Mouse (Mus musculus) kidney, postnatal 14 days (tissue): Measurements from ENCODE around the gene Ttc28.

Experiments
- DNase-seq: peaks from one replicate; pipeline ENCODE4 v3.0.0; 2022; ENCODE audit warnings: mixed read lengths

Ttc28 gene

DNA sequence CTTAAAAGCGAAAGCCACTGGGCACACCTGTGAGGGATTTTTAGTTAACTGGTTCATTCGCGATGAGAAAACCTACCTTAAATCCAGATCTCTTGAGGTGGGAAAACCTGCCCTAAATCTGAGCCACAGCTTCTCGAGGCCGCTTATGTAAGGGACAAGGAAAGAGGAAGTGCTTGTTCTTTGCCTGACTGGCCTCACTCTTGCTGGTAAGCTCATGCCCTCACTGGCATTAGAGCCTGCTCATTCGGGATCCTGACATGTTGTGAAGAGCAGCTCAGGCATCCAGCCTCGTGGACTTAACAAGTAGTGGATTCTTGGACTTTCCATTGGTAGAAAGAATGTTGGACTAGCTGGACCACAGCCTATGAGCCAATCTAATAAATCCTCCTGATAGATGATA, 422.1 kb downstream of the Ttc28 start:
- DNase-seq: no peak

DNA sequence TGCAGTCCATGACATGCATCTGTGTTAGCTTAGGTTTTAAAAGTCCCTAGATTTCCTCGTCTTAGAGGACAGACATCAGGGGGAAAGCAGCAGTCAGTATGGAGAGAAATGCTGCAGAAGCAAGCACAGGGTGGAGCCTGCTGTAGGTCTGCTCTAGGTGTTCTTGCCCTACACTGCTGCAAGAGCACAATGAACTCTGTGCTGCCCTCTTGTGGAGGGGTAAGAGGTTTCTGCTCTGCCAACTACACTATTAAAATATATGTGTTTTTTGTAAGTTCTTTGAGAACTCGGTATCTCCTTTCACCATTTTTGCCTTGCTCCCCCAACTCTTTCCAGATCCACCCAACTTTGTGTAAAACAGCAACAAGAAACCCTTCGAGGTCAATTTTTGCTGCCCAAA, 425.1 kb downstream of the Ttc28 start:
- no peak for DNase-seq

DNA sequence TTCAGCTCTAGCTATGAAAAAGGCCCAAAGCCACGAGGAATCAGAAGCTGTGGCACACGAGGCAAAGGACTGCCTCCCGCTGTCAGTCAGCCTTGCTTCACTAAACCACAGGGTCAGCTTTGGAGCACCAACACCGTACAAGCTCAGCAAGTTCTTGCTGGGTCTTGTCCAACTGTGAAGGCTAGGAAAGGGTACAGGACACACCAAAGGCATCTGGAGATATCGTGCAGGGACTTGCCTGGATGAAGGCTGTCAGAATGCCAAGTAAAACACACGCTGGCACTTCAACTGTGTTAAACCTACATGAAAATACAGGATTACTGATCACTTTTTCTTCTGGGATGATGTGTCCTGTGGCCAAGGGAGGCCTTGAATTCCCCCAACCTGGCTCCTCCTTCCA, 430.6 kb downstream of the Ttc28 start:
- peak; percentile 74 for DNase-seq

DNA sequence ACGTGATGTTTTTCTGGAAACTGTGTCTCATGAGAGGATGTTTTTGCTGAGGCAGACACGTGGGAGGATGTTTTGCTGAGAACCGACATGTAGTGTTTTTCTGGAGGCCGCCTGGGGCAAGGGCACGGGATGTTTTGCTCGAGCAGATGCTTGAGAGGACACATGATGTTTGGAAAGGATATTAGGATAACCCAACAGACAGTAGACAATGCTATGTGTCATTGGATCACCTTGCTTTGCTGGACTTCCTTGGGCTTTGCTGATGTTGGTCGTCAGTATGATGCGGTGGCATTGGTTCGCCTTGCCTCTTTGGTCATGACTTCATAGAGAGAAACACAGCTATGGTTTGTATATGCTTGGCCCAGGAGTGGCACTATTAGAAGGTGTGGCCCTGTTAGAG, 434.2 kb downstream of the Ttc28 start:
- DNase-seq: no peak

DNA sequence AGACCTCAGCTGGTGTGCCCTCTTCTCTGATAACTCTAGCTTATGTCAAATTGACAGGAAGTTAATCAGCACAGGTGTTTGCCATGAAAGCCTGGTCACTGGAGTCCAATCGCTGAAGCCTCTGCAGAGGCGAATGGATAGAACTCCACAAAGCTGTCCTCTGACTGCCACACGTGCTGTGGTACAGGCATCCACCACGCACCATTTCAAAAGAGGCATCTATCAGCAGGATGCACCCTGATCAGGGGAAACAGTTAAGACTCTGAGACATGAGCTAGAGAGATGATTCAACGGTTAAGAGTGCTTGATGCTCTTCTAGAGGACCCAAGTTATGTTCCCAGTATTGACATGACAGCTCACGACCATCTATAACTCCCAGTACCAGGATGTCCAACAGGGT, 435.5 kb downstream of the Ttc28 start:
- DNase-seq: no peak

DNA sequence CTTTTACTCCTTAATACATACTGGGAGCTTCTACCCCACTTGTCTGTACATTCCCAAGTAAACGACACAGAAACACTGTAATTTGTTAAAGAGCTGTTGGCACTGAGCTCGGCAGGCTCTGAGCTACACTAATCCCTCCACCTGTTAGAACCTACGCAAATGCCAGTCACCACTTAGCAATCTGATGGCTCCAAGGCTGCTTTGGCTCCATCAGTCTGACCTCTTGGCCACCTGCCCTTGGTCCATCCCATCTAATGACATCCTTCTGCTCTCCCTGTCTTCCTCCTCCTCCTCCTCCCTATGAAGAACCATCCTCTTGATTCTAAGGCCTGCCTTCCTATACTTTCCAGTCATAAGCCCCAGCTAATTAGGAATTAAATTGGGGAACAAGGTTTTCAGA, 437.9 kb downstream of the Ttc28 start:
- DNase-seq: no peak

DNA sequence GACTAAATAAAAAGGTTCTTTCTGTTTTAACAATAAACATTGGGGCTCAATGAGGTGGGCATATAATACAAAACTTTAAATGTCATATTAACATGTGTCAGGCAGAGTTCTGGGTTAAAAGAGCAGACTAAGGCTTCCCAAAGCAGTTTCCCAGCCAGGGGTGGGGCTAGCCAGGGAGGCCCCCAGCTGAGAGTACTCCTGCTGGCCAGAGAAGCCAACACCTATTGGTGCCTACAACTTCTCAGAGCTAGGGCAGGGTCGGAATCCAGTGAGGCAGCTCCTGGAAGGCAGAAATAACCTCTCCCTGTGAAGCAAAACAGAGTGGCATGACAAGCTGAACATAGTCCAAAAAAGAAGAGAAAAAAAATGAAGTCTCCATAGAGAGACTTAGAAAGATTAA, 439.3 kb downstream of the Ttc28 start:
- no peak for DNase-seq

DNA sequence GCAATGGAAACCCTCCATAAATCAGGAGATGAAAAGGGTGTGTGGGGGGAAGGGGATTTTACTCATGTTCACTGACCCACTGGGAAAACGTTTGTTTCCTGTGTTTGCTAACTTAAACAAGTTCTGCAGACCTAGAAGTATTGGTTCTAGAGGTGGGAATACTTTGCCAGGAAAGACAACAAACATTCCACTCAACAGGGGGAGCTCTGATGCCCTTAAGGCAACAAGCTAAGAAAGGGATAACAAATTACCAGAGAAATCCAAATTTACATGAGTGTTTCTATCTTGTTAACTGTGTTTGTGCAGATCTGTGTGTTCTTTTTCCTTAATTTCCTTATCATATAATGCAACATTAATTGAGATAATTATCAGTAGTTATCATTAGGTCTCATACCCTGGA, 446.2 kb downstream of the Ttc28 start:
- DNase-seq: no peak

DNA sequence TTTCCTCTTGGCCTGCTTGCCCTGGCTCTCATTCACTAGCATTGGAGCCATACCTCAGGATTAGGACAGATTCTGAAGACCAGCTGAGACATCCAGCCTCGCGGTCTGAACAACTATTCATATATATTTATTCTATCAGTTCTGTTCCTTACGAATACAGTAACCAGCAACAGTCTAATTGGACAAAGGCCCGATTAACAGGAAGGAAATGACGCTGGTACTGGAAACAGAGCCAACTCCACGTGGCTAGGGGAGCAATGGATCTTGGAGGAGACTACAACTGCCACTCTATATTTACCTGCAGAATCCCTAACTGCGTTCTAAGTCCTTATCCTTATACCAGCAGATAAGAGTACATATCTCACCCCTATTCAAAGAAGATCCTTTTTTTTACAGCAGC, 447.8 kb downstream of the Ttc28 start:
- no peak for DNase-seq

DNA sequence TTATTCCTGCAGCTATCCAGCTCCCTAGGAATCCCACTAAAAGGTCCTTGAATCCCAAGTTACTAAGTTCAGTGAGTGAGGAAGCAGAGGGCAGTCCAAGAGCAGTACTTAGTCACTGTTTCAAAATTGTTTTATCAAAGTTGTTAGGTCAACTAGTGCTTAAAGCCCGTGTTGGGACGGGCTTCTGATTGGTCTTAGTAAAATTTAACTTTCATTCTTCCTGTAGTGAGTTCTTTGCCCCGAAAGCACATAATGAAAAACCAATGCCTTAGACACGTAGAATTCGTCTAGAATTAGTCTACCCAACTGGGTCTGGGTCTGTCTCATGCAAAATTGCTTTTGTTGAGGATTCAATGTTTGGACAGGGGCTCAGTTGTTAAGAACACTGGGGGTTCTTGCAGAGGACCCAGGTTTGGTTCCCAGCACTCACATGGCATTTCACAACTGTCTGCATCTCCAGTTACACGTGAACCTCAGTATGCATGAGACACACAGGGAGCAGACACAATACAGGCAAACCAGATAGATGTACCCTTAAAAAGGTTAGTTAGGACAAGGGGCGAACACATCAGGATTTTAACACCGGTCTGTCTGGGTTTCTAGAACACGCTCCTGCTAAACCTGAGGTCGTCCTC, 450.3 kb downstream of the Ttc28 start:
- DNase-seq: peak; percentile 10

DNA sequence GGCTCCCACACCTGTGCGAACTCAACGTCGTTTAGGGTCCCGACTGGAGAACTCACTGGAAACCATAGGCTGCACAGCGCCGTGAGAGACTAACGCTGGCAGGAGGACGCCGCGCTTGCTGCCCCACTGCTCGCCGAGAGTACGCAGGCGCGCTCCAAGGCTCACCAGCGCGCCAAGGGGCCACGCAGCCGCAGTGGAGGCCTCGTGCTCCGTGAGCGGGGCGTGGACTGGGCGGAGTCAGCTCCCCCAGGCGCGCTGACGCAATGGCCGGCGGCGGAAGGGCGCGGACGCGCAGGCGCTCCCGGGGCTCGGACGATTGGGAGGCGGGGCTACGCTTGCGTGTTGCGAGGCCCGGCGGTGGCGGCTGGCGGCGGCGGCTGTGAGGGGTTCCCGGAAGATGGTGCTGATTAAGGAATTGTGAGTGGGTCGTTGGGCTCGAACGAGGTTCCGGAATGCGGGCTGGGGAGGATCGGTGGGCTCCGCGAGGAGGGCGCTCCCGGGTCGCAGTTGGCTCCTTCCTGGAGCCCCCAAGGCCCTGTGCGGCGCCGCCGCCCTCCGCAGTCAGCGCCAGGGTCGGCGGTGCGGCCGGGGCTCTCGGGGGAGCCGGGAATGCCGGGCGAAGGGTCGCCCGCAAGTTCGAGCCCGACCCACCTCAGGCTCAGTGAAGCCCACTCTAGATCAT, 451.0 kb downstream of the Ttc28 start, which contains the start of gene Pitpnb:
Pitpnb (plus strand) TSS at position 347 of the 682 bp plus-strand sequence.
- peak; percentile 99 for DNase-seq

DNA sequence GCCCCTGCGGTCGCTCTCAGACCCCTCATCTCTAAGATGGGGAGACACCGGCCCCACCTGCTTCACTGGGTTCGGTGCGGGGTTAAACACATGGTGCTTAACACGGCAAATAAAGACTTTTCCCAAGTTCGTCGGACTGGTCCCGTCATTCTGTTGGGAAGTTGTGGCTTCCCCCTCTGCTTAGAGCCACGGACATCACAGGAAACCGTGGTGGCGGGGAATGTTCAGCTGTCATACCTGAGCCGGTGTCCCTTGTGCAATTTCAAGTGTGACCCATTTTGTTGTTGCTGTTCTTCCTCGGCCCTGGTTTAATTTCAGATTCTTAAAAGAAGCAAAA, 451.5 kb downstream of the Ttc28 start:
- no peak for DNase-seq

DNA sequence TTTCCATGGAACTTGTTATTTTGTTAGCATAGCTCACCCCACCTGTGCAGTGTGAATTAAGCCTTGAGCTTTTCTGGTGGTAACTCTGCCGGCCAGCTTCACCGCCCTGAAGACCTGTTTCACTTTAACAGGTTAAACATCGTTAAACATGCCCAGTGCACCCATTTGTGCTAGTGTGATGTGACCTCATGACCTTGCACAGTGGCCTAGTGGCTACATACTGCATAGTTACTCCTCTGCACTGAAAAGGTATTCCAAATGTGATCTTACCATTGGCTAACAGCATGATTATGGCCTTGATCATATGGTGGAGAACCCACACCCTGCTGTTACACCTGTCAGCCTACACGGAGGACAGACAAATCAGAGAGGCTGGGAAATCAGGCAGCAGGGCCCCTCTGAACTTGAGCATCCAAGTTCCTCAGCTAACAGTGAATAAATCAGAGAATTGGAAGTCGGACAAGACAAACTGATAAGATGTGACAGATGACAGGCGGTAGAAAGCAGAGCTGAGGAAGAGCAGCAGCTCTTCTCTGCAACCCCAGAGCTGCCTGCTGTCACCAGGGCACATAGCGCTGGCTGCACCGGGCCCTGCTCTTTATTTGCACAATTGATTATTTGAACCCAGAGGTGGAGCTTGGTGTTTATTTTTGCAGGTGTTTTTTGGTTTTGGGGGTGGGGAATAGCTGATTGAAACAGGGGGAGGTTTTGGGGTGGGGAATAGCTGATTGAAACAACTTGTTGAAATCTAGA, 456.5 kb downstream of the Ttc28 start:
- DNase-seq: no peak
